Mouse (Mus musculus): ENCODE data around the gene Plekhb2.

GRCm38 (mm10) chr1:34893331-34893730 is 43.6 kb downstream of the Plekhb2 start:
- TF ChIP-seq CTCF (IDR thresholded peaks at IDR 0.05; ENCODE audit: low read depth), result no peak
- no peak for TF ChIP-seq EP300 (IDR thresholded peaks at IDR 0.05; ENCODE audit: low read depth)

Data from liver, postnatal 0 days (tissue).